Mouse (Mus musculus): ENCODE measurements at regions not wholly inside any gene's neighbourhood (a gene's known extent, or its start where the extent isn't known, plus 50 kb on each side); places are given as distances from the start of the nearest gene placed in this dataset.

- WGBS, result 43% methylated on average over 11 of the region's 11 CpGs
- no peak for ATAC-seq (ENCODE audit: insufficient number of reproducible peaks, low FRiP score)
- no peaks in the 10 kb centered on the region for H3K27me3 ChIP-seq (replicated peaks)
- H3K4me3 ChIP-seq, result no peak overlapping the region
- no peak overlapping the region for H3K27ac ChIP-seq (ENCODE audit: poor library complexity, severe bottlenecking)
- H3K4me2 ChIP-seq, result no peak overlapping the region
- H3K9me3 ChIP-seq (replicated peaks), result no peaks in the 10 kb centered on the region
- no peaks in the 10 kb centered on the region for H3K36me3 ChIP-seq
- no peak overlapping the region for H3K9ac ChIP-seq
- H3K4me1 ChIP-seq (replicated peaks), result no peaks in the 10 kb centered on the region
These were observed 166.1 kb downstream of the Ptpru start for GRCm38 (mm10) chr4:131671784-131672515.

GRCm38 (mm10) chr4:131677966-131678365 is 160.1 kb downstream of the Ptpru start:
- Histone ChIP-seq H3K4me2 (no peak overlapping the region), H3K27ac (ENCODE audit: poor library complexity, severe bottlenecking) (no peak overlapping the region), H3K4me3 (no peak overlapping the region), H3K36me3 (no peaks in the 10 kb centered on the region), H3K9ac (no peak overlapping the region), H3K9me3 (replicated peaks) (no peaks in the 10 kb centered on the region), H3K27me3 (replicated peaks) (no peaks in the 10 kb centered on the region), H3K4me1 (replicated peaks) (no peaks in the 10 kb centered on the region)
- WGBS, result 70% methylated on average over 7 of the region's 7 CpGs
- no peak for ATAC-seq (ENCODE audit: insufficient number of reproducible peaks, low FRiP score)

GRCm38 (mm10) chr4:131683176-131683575 is 154.9 kb downstream of the Ptpru start:
- no peak for ATAC-seq (ENCODE audit: insufficient number of reproducible peaks, low FRiP score)
- WGBS, result 62% methylated on average over 7 of the region's 7 CpGs
- H3K9ac ChIP-seq, result no peak overlapping the region
- H3K27ac ChIP-seq (ENCODE audit: poor library complexity, severe bottlenecking), result no peak overlapping the region
- H3K27me3 ChIP-seq (replicated peaks), result no peaks in the 10 kb centered on the region
- no peak overlapping the region for H3K4me2 ChIP-seq
- 0 out of 2 replicates have a peak, but pooled peaks cover 8% of the 10 kb centered on the region for H3K9me3 ChIP-seq (replicated peaks)
- H3K4me3 ChIP-seq, result no peak overlapping the region
- no peaks in the 10 kb centered on the region for H3K36me3 ChIP-seq
- no peaks in the 10 kb centered on the region for H3K4me1 ChIP-seq (replicated peaks)

- WGBS, result 91% methylated on average over 4 of the region's 4 CpGs
- no peaks in the 10 kb centered on the region for H3K4me1 ChIP-seq (replicated peaks)
- ATAC-seq (ENCODE audit: insufficient number of reproducible peaks, low FRiP score), result no peak
These were observed 152.5 kb downstream of the Ptpru start for GRCm38 (mm10) chr4:131685544-131685943.

GRCm38 (mm10) chr4:131694232-131694631 is 143.9 kb downstream of the Ptpru start:
- no peaks in the 10 kb centered on the region for H3K9me3 ChIP-seq (replicated peaks)
- H3K36me3 ChIP-seq, result no peaks in the 10 kb centered on the region
- H3K9ac ChIP-seq, result no peak overlapping the region
- no peak overlapping the region for H3K27ac ChIP-seq (ENCODE audit: poor library complexity, severe bottlenecking)
- H3K4me2 ChIP-seq, result no peak overlapping the region
- no peak overlapping the region for H3K4me3 ChIP-seq
- WGBS, result 4% methylated on average over 5 of the region's 5 CpGs
- no peaks in the 10 kb centered on the region for H3K27me3 ChIP-seq (replicated peaks)
- no peaks in the 10 kb centered on the region for H3K4me1 ChIP-seq (replicated peaks)
- ATAC-seq (ENCODE audit: insufficient number of reproducible peaks, low FRiP score), result no peak

More at GRCm38 (mm10) chr4:131685544-131685943, 152.5 kb downstream of the Ptpru start:
- H3K9ac ChIP-seq, result no peak overlapping the region
- H3K9me3 ChIP-seq (replicated peaks), result 0 out of 2 replicates have a peak, but pooled peaks cover 8% of the 10 kb centered on the region
- H3K4me3 ChIP-seq, result no peak overlapping the region
- H3K27ac ChIP-seq (ENCODE audit: poor library complexity, severe bottlenecking), result no peak overlapping the region
- no peak overlapping the region for H3K4me2 ChIP-seq
- no peaks in the 10 kb centered on the region for H3K36me3 ChIP-seq
- no peaks in the 10 kb centered on the region for H3K27me3 ChIP-seq (replicated peaks)

GRCm38 (mm10) chr4:131695941-131696912 is 141.9 kb downstream of the Ptpru start:
- H3K9ac ChIP-seq, result no peak overlapping the region
- H3K4me1 ChIP-seq (replicated peaks), result no peaks in the 10 kb centered on the region
- no peaks in the 10 kb centered on the region for H3K9me3 ChIP-seq (replicated peaks)
- no peaks in the 10 kb centered on the region for H3K36me3 ChIP-seq
- H3K27ac ChIP-seq (ENCODE audit: poor library complexity, severe bottlenecking), result no peak overlapping the region
- no peak overlapping the region for H3K4me3 ChIP-seq
- no peak for ATAC-seq (ENCODE audit: insufficient number of reproducible peaks, low FRiP score)
- WGBS, result 60% methylated on average over 26 of the region's 26 CpGs
- no peaks in the 10 kb centered on the region for H3K27me3 ChIP-seq (replicated peaks)
- H3K4me2 ChIP-seq, result no peak overlapping the region
